Mouse (Mus musculus) intestine, postnatal 0 days (tissue): ENCODE measurements around the gene Flt3l. TPM values are rescaled to one million over a fixed set of nuclear protein-coding genes. Genes with fewer than 3 reads are reported as not detected.

Experiments used
- ATAC-seq: fragments of 200-750 bp; cut with Nextera tagmentation; 2 replicates; pipeline ENCODE4 v1.8.0; 2017; ENCODE audit warnings: mild to moderate bottlenecking, moderate TSS enrichment, moderate library complexity
- H3K27ac ChIP-seq: fragments of 300-500 bp; sonication (generic); 2 replicates; pipeline ENCODE4 v1.5.1; 2014; ENCODE audit warnings: mild to moderate bottlenecking, low read depth, low read length, moderate library complexity
- H3K27me3 ChIP-seq: fragments of 300-500 bp; sonication (generic); replicated peaks from 2 replicates; pipeline ENCODE4 v1.6.1; 2014; ENCODE audit warnings: low read length, mixed read lengths; ENCODE audit not compliant: control insufficient read depth, insufficient read depth
- H3K36me3 ChIP-seq: fragments of 300-500 bp; sonication (generic); 2 replicates; pipeline ENCODE4 v1.6.1; 2014; ENCODE audit warnings: mild to moderate bottlenecking, moderate library complexity; ENCODE audit not compliant: control insufficient read depth, insufficient read depth
- H3K4me1 ChIP-seq: fragments of 300-500 bp; sonication (generic); replicated peaks from 2 replicates; pipeline ENCODE4 v1.6.1; 2014; ENCODE audit warnings: antibody characterized with exemption, low read length, mixed read lengths; ENCODE audit not compliant: control insufficient read depth, insufficient read depth
- H3K4me2 ChIP-seq: fragments of 300-500 bp; sonication (generic); replicated peaks from 2 replicates; pipeline ENCODE4 v1.6.1; 2014; ENCODE audit warnings: low read depth, mild to moderate bottlenecking, moderate library complexity
- H3K4me3 ChIP-seq: fragments of 300-500 bp; sonication (generic); 2 replicates; pipeline ENCODE4 v1.5.1; 2014; ENCODE audit warnings: low read depth, low read length
- H3K9ac ChIP-seq: fragments of 300-500 bp; sonication (generic); 2 replicates; pipeline ENCODE4 v1.6.1; 2014; ENCODE audit warnings: mild to moderate bottlenecking, low read depth, low read length
- H3K9me3 ChIP-seq: fragments of 300-500 bp; sonication (generic); 2 replicates; pipeline ENCODE4 v1.6.1; 2016; ENCODE audit warnings: mixed run types; ENCODE audit not compliant: control insufficient read depth
- CTCF ChIP-seq: sonication (generic); IDR thresholded peaks from 2 replicates; pipeline ENCODE4 v1.5.1; 2016; ENCODE audit warnings: low read depth, mild to moderate bottlenecking, control low read depth, antibody characterized with exemption, moderate library complexity
- WGBS: fragments of 180-500 bp; shearing (Covaris S2); extraction: QIAGEN DNeasy Blood & Tissue Kit; methylation state at CpG from one replicate; pipeline ENCODE4 v1.1.7; 2014; 5-methylcytosine and 5-hydroxymethylcytosine counted together
- polyA plus RNA-seq: library from polyadenylated mRNA; unstranded; fragments of >200 nt; fragmentation: Nextera tagmentation; extraction: Ambion mirVana; gene quantifications from 2 replicates; pipeline ENCODE4 v1.2.1, GENCODE M21; 2015

Flt3l gene
- 2.1 and 2.7 TPM in 2 replicates for polyA plus RNA-seq

DNA sequence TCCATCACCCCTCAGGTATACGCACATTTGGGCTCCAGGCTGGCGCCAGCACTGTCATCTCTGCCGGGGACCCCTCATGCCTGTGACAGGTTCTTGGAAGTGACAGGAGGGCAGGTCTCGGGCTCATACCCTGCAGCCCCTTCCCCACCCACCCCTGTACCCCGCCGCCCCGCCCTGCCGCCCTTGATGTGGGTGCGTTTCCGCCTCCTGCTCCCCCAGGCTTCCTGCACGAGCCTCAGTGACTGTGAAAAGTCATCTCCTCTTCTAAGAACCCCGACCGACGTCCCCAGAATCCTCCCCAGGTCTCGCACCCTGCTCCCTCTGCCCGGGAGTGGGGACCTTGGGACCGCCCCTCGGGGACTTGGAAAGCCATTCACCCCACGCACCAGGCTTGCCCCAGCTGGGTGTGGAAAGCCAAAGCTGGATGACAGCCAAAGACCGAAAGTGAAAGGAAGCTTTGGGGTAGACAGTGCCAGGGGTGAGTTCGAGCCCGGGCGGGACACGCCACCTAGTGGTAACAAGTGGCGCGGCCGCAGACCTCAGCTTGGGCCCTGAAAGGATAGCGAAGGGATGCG lies at the start of gene Flt3l, which contains the start of gene Gm45713:
Gene Flt3l (minus strand): TSS at position 440 of the 575 bp plus-strand sequence.
Gene Gm45713 (minus strand): TSS at position 239 of the 575 bp plus-strand sequence.
- H3K36me3 ChIP-seq, result 0 out of 2 replicates have a peak, but pooled peaks cover 2% of the 10 kb centered on the region
- peak; percentile 98 for TF ChIP-seq CTCF
- no peaks in the 10 kb centered on the region for H3K4me1 ChIP-seq
- H3K4me2 ChIP-seq, result peak within 1 kb of the TSS; percentile 85
- peak within 1 kb of the TSS; percentile 64 for H3K4me3 ChIP-seq
- peak within 1 kb of the TSS; percentile 53 for H3K9ac ChIP-seq
- WGBS, result 4% methylated on average over 29 of the region's 29 CpGs
- no peaks in the 10 kb centered on the region for H3K27me3 ChIP-seq
- ATAC-seq, result peak; percentile 80
- no peaks in the 10 kb centered on the region for H3K9me3 ChIP-seq
- H3K27ac ChIP-seq, result peak within 1 kb of the TSS; percentile 35; the same call in 1 of the 2 replicates

DNA sequence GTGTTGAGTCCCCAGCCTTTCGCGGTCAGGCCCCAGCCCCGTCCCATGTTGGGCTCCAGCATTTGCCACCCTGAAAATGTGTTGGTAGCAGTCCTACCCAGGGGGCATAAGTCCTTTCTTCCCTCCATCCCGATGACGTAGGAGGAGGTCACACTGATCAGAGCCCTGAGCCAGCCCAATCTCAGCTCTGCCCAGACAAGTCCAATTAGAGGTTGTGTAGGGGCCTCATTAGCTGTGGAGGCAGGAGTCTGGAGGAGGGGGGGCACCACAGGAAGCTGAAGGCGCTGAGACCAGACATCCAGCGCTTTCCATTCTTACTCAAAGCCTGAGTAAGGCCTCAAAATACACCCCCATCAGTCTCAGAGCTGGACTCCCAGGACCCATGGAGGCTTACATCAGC lies 49.7 kb upstream of the Flt3l start:
- no peaks in the 10 kb centered on the region for H3K36me3 ChIP-seq
- H3K9ac ChIP-seq, result no peak overlapping the region
- H3K4me3 ChIP-seq, result no peak overlapping the region
- H3K27ac ChIP-seq, result no peak overlapping the region
- H3K9me3 ChIP-seq, result no peaks in the 10 kb centered on the region
- no peak overlapping the region for H3K4me2 ChIP-seq
- 70% methylated on average over 7 of the region's 7 CpGs for WGBS
- no peak for ATAC-seq
- H3K4me1 ChIP-seq, result 0 out of 2 replicates have a peak, but pooled peaks cover 3% of the 10 kb centered on the region
- H3K27me3 ChIP-seq, result peaks cover 68% of the 10 kb centered on the region
- TF ChIP-seq CTCF, result no peak

DNA sequence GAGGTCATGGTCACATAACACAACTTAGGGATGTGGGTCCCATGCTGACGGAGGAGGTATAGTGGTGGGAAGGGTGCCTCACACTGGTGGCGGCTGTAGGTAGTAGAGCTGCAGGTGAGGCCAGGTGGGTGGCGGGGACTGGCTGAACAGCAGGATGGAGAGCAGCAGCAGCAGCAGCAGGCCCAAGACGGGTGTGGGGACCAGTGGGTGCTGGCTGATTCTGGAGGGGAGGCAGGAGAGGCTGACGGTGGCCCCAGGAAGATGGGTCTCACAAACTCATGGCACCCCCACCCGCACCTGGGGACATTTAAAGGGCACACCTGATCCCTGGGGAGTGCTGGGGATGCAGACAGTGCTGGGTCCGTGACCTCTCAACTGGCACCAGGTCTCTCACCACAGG lies 47.4 kb upstream of the Flt3l start:
- Histone ChIP-seq H3K4me1 (0 out of 2 replicates have a peak, but pooled peaks cover 3% of the 10 kb centered on the region), H3K27me3 (peaks cover 73% of the 10 kb centered on the region), H3K4me2 (no peak overlapping the region), H3K27ac (no peak overlapping the region), H3K9ac (no peak overlapping the region), H3K9me3 (no peaks in the 10 kb centered on the region), H3K4me3 (no peak overlapping the region), H3K36me3 (no peaks in the 10 kb centered on the region)
- WGBS, result 60% methylated on average over 7 of the region's 7 CpGs
- TF ChIP-seq CTCF, result no peak
- no peak for ATAC-seq

DNA sequence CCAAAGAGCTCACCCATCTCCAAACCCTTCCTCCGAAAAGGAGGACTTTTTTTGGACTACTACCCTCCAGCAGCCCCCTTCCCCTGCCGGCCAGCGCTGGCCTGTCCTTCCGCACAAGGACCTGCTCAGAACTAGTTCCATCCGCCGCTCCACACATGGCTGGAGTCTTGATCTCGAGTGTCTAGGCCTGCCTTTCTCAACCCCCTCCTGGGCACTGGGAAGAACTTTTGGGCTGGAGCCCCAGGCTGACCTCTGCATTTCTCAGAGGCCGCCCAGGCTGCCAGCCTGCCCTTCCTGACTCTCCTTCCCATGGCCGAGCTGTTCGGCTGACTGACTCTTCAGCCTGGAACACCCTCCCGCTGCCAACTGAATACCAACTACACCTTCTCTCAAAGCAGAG lies 46.4 kb upstream of the Flt3l start:
- H3K9me3 ChIP-seq, result no peaks in the 10 kb centered on the region
- peak overlapping the region; percentile 56 for H3K4me2 ChIP-seq
- peak; percentile 14; the same call in 1 of the 2 replicates for TF ChIP-seq CTCF
- no peak overlapping the region for H3K9ac ChIP-seq
- no peaks in the 10 kb centered on the region for H3K36me3 ChIP-seq
- peaks cover 81% of the 10 kb centered on the region for H3K27me3 ChIP-seq
- 0 out of 2 replicates have a peak, but pooled peaks cover 3% of the 10 kb centered on the region for H3K4me1 ChIP-seq
- no peak overlapping the region; the same call in 1 of the 2 replicates for H3K4me3 ChIP-seq
- 14% methylated on average over 11 of the region's 11 CpGs for WGBS
- H3K27ac ChIP-seq, result no peak overlapping the region
- peak; percentile 8; the same call in 1 of the 2 replicates for ATAC-seq

DNA sequence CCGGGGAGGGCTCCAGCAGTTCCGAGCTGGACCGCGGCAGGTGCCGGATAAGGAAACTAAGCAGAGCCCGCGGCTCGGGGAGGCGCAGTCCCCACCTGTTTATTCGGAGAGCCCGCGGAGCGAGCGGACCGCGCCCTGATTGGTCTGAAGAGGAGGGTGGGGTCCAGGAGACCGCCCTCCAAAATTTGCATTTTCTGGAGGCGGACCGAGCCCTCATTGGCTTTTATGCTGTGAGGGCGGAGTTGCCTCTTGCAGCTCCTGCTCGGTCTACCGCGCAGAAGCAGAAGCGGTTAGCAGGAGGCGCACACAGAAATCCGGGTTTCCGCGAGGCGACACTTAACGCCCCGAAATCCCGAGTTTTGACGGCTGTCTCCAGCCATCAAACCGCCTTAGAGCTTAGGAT lies 46.0 kb upstream of the Flt3l start:
- Histone ChIP-seq H3K4me3 (peak overlapping the region; percentile 4), H3K36me3 (no peaks in the 10 kb centered on the region), H3K9me3 (no peaks in the 10 kb centered on the region), H3K4me1 (0 out of 2 replicates have a peak, but pooled peaks cover 3% of the 10 kb centered on the region), H3K9ac (no peak overlapping the region), H3K27ac (no peak overlapping the region), H3K4me2 (peak overlapping the region; percentile 56), H3K27me3 (peaks cover 85% of the 10 kb centered on the region)
- WGBS, result under 1% methylated on average over 34 of the region's 34 CpGs
- no peak for TF ChIP-seq CTCF
- peak; percentile 80 for ATAC-seq

DNA sequence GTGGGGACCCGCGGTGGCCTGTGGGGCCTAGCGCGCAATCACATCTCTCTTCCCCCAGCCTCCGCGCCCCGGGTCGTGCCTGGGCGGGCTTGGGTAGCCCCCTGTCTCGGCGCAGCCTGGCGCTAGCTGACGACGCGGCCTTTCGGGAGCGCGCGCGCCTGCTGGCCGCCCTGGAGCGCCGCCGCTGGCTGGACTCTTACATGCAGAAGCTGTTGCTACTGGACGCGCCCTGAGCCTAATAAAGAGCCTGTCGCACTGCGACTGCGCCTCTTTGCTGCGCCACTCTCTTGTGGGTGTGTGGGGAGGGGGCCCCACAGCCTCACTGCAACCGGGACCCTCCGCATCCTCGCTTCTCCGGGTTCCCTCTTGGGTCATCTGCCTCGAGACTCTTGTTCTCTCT lies 45.3 kb upstream of the Flt3l start:
- no peaks in the 10 kb centered on the region for H3K36me3 ChIP-seq
- WGBS, result 9% methylated on average over 35 of the region's 35 CpGs
- peak overlapping the region; percentile 56 for H3K4me2 ChIP-seq
- ATAC-seq, result 0 out of 2 replicates have a peak, but pooled peaks have one; percentile 31
- no peak overlapping the region for H3K9ac ChIP-seq
- H3K27me3 ChIP-seq, result peaks cover 86% of the 10 kb centered on the region
- peak overlapping the region; percentile 9 for H3K4me3 ChIP-seq
- peak; percentile 43 for TF ChIP-seq CTCF
- no peaks in the 10 kb centered on the region for H3K9me3 ChIP-seq
- H3K4me1 ChIP-seq, result 0 out of 2 replicates have a peak, but pooled peaks cover 3% of the 10 kb centered on the region
- no peak overlapping the region for H3K27ac ChIP-seq
